Mouse (Mus musculus): ENCODE measurements around the gene Pfdn6. TPM values are rescaled to one million over a fixed set of nuclear protein-coding genes. Genes with fewer than 3 reads are reported as not detected.
A peak's percentile ranks its signal among the peaks of the same experiment; 100 is the strongest.

Gene Pfdn6
- polyA plus RNA-seq, 1 experiment, result 58.7 TPM

DNA sequence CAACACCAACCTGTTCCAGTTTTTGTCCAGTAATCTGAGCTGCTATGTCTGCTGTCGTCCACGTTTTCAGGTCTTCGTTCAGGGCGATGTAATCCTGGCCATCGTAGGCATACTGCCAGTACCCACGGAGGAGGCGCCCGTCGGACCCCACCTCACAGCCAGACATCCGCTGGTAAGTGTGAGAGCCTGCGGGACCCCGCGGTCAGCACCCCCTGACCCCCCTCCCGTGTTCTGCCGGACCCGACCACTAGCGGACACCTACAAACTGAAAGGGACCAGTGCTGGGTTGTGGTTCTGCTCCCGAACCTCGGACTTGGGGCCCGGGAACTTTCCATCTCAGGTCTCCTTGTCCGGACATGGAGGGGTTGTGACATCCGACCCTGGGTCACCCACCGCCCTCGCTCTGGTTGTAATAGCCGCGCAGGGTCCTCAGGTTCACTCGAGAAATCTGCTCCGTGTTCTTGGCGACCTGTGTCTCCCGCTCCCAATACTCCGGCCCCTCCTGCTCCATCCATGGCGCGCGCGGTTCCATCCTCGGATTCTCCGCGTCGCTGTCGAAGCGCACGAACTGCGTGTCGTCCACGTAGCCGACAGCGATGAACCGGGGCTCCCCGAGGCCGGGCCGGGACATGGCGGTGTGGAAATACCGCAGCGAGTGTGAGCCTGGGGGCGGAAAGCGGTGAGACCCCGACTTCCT lies 37.9 kb upstream of the Pfdn6 start:
- H3K36me3 ChIP-seq (ENCODE audit: control insufficient read depth, insufficient read depth, low read length), result no peaks in the 10 kb centered on the region
- no peak overlapping the region for H3K27ac ChIP-seq (ENCODE audit: control insufficient read depth, insufficient read depth, low read depth, low read length)
- peaks cover 5% of the 10 kb centered on the region for H3K4me1 ChIP-seq (ENCODE audit: control insufficient read depth, insufficient read depth, low read length)
- peak overlapping the region; percentile 35 for H3K4me3 ChIP-seq (ENCODE audit: control insufficient read depth, low read depth, low read length)
- H3K27me3 ChIP-seq (ENCODE audit: control insufficient read depth, insufficient read depth, low read length), result no peaks in the 10 kb centered on the region
- TF ChIP-seq POLR2A (IDR thresholded peaks at IDR 0.05; ENCODE audit: control insufficient read depth, low read depth, low read length) (no peak), CTCF (IDR thresholded peaks at IDR 0.05; ENCODE audit: control insufficient read depth, insufficient read depth, insufficient replicate concordance, low read depth, low read length) (no peak)

DNA sequence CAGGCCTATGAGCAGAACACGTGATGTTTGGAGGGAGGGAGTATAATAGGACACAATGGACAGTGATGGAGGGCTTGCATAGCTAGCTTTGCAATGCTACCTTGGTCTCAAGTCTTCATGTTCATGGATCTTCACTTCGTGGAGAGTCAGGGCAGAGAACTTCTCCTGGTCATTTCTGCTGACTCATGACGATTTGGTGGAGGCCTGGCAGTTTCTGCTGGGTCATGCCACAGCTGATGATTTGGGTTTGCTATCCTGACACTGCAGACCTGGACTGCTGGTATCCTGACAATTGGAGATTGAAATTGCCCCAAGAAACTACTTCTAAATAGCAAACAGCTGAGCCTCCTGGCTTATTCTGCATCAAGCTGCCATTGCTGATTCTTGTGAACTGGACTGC lies 33.4 kb upstream of the Pfdn6 start:
- TF ChIP-seq POLR2A (IDR thresholded peaks at IDR 0.05; ENCODE audit: control insufficient read depth, low read depth, low read length) (no peak), CTCF (IDR thresholded peaks at IDR 0.05; ENCODE audit: control insufficient read depth, insufficient read depth, insufficient replicate concordance, low read depth, low read length) (no peak)
- no peak overlapping the region for H3K4me3 ChIP-seq (ENCODE audit: control insufficient read depth, low read depth, low read length)
- no peaks in the 10 kb centered on the region for H3K36me3 ChIP-seq (ENCODE audit: control insufficient read depth, insufficient read depth, low read length)
- no peaks in the 10 kb centered on the region for H3K27me3 ChIP-seq (ENCODE audit: control insufficient read depth, insufficient read depth, low read length)
- no peak overlapping the region for H3K27ac ChIP-seq (ENCODE audit: control insufficient read depth, insufficient read depth, low read depth, low read length)
- peaks cover 5% of the 10 kb centered on the region for H3K4me1 ChIP-seq (ENCODE audit: control insufficient read depth, insufficient read depth, low read length)

DNA sequence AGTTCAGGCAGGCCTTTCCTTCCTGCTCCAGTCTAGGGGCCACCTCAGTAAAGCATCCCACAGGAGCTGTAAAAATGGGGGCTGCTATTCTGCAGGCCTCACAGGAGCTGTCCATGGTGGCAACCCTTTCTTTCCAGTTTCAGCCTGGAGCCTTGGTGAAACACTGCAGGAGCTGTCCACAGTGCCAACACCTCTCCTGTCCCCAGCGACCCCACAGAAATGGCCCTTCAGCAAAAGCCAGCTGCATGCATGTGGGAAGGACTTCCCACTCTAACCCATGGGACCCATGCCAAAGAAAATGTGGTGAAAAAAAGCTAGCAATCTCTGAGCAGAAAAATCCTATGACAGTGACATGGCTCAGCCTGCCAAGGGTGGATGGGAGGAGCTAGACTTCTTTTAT lies 32.5 kb upstream of the Pfdn6 start:
- H3K27me3 ChIP-seq (ENCODE audit: control insufficient read depth, insufficient read depth, low read length), result no peaks in the 10 kb centered on the region
- TF ChIP-seq POLR2A (IDR thresholded peaks at IDR 0.05; ENCODE audit: control insufficient read depth, low read depth, low read length) (no peak), CTCF (IDR thresholded peaks at IDR 0.05; ENCODE audit: control insufficient read depth, insufficient read depth, insufficient replicate concordance, low read depth, low read length) (no peak)
- H3K4me3 ChIP-seq (ENCODE audit: control insufficient read depth, low read depth, low read length), result no peak overlapping the region
- peaks cover 1% of the 10 kb centered on the region for H3K4me1 ChIP-seq (ENCODE audit: control insufficient read depth, insufficient read depth, low read length)
- no peaks in the 10 kb centered on the region for H3K36me3 ChIP-seq (ENCODE audit: control insufficient read depth, insufficient read depth, low read length)
- no peak overlapping the region for H3K27ac ChIP-seq (ENCODE audit: control insufficient read depth, insufficient read depth, low read depth, low read length)

DNA sequence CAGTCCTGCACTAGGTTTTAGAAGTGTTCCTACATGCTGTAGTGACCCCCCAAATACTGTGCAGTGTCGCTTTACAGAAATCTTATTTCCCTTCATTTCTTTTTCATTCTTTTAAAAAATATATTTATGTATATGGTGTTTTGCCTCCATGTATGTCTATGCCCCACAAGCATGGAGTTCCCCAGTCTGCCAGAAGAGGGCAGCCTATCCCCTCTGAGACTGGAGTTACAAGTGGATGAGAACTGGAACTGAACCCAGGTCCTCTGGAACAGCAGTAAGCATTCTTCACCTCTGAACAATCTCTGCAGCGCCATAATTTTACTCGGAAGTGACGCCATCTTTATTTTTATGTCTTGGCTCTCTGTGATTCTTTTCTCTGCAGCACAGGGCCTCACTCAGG lies 29.3 kb upstream of the Pfdn6 start:
- Histone ChIP-seq H3K36me3 (ENCODE audit: control insufficient read depth, insufficient read depth, low read length) (no peaks in the 10 kb centered on the region), H3K4me1 (ENCODE audit: control insufficient read depth, insufficient read depth, low read length) (no peaks in the 10 kb centered on the region; the same call in none of the 2 replicates), H3K4me3 (ENCODE audit: control insufficient read depth, low read depth, low read length) (no peak overlapping the region), H3K27me3 (ENCODE audit: control insufficient read depth, insufficient read depth, low read length) (no peaks in the 10 kb centered on the region), H3K27ac (ENCODE audit: control insufficient read depth, insufficient read depth, low read depth, low read length) (no peak overlapping the region)
- TF ChIP-seq CTCF (IDR thresholded peaks at IDR 0.05; ENCODE audit: control insufficient read depth, insufficient read depth, insufficient replicate concordance, low read depth, low read length), result peak; percentile 32; the same call in 1 of the 2 replicates
- TF ChIP-seq POLR2A (IDR thresholded peaks at IDR 0.05; ENCODE audit: control insufficient read depth, low read depth, low read length), result no peak

DNA sequence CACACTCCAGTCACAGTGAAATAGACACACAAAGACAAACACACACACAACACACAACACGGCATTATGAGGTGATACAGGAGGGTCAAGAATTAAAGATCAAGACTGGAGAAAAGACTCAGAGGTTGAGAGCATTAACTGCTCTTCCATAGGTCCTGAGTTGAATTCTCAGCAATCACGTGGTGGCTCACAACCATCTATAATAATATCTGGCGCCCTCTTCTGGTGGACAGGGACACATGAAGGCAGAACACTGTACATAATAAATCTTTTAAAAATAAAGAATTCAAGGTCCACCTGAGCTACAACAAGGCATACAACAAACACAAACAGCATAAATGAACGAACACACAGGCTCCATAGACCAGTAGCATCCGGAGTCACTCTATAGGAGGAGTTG lies 28.8 kb upstream of the Pfdn6 start:
- Histone ChIP-seq H3K36me3 (ENCODE audit: control insufficient read depth, insufficient read depth, low read length) (no peaks in the 10 kb centered on the region), H3K4me3 (ENCODE audit: control insufficient read depth, low read depth, low read length) (no peak overlapping the region), H3K27me3 (ENCODE audit: control insufficient read depth, insufficient read depth, low read length) (no peaks in the 10 kb centered on the region), H3K27ac (ENCODE audit: control insufficient read depth, insufficient read depth, low read depth, low read length) (no peak overlapping the region), H3K4me1 (ENCODE audit: control insufficient read depth, insufficient read depth, low read length) (no peaks in the 10 kb centered on the region; the same call in none of the 2 replicates)
- TF ChIP-seq CTCF (IDR thresholded peaks at IDR 0.05; ENCODE audit: control insufficient read depth, insufficient read depth, insufficient replicate concordance, low read depth, low read length), result no peak
- TF ChIP-seq POLR2A (IDR thresholded peaks at IDR 0.05; ENCODE audit: control insufficient read depth, low read depth, low read length), result no peak

DNA sequence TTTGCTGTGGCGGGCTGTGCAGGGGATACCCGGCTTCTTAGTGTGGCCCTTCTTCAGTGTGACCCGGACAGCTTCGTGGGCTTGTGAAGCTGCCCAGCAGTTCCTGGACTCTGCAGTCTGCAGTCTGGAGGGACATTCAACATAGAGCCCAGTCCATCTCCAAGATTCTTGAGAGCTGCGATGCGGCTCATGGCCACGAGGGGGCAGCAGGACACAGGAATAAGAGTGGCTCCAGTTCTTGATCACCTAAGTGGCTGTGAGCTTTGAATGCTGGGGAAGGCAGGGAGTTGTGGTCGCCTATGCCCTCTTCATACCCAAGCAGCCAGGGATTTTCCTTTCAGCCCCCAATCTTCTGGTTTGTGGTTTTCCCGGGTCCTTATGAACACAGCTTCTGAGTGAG lies 28.3 kb upstream of the Pfdn6 start:
- H3K4me1 ChIP-seq (ENCODE audit: control insufficient read depth, insufficient read depth, low read length), result no peaks in the 10 kb centered on the region; the same call in none of the 2 replicates
- H3K4me3 ChIP-seq (ENCODE audit: control insufficient read depth, low read depth, low read length), result no peak overlapping the region
- H3K27ac ChIP-seq (ENCODE audit: control insufficient read depth, insufficient read depth, low read depth, low read length), result no peak overlapping the region
- no peaks in the 10 kb centered on the region for H3K27me3 ChIP-seq (ENCODE audit: control insufficient read depth, insufficient read depth, low read length)
- TF ChIP-seq CTCF (IDR thresholded peaks at IDR 0.05; ENCODE audit: control insufficient read depth, insufficient read depth, insufficient replicate concordance, low read depth, low read length) (peak; percentile 93), POLR2A (IDR thresholded peaks at IDR 0.05; ENCODE audit: control insufficient read depth, low read depth, low read length) (no peak)
- no peaks in the 10 kb centered on the region for H3K36me3 ChIP-seq (ENCODE audit: control insufficient read depth, insufficient read depth, low read length)

DNA sequence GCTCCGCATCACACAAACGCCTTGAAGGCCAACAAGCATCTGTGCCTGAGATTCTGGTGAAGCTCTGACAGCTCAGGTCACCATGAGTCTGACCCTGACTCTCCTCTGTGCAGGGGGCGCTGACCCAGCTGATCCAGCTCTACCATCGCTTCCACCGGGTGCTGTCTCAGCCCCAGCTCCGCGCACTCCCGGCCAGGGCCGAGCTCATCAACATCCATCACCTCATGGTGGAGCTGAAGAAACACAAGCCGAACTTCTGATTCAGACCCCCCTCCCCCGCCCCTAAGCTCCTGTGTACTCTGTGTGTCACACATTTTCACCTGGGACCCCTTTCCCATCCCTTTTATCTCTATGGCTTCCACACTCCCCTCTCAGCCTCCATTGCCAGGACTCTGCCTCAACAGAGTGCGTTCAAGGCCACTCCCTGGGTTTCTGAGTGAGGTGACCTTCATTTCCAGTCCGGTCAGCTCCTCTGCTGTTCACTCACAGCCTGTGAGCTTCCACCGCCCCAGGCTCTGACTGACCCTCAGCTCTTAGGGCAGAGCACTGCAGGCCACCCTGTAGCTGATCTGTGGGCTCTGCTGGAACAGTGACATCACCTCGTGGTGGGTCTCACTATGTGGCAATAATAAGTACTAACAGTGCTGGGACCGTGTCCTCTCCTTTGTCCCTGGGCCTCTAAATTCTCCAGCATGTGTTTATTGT lies 25.9 kb upstream of the Pfdn6 start:
- Histone ChIP-seq H3K4me3 (ENCODE audit: control insufficient read depth, low read depth, low read length) (no peak overlapping the region), H3K36me3 (ENCODE audit: control insufficient read depth, insufficient read depth, low read length) (no peaks in the 10 kb centered on the region), H3K27me3 (ENCODE audit: control insufficient read depth, insufficient read depth, low read length) (no peaks in the 10 kb centered on the region), H3K4me1 (ENCODE audit: control insufficient read depth, insufficient read depth, low read length) (no peaks in the 10 kb centered on the region; the same call in none of the 2 replicates), H3K27ac (ENCODE audit: control insufficient read depth, insufficient read depth, low read depth, low read length) (no peak overlapping the region)
- TF ChIP-seq CTCF (IDR thresholded peaks at IDR 0.05; ENCODE audit: control insufficient read depth, insufficient read depth, insufficient replicate concordance, low read depth, low read length), result no peak
- TF ChIP-seq POLR2A (IDR thresholded peaks at IDR 0.05; ENCODE audit: control insufficient read depth, low read depth, low read length), result no peak

All from testis, adult 2 months (tissue).